Mouse (Mus musculus): ENCODE data around the gene Gnat3.

- TF ChIP-seq CTCF (IDR thresholded peaks at IDR 0.05; ENCODE audit: insufficient read depth, low read length) (no peak; the same call in 1 of the 2 replicates), POLR2A (IDR thresholded peaks at IDR 0.05; ENCODE audit: borderline replicate concordance, extremely low read depth, low read depth, low read length) (no peak)
Measured at GRCm38 (mm10) chr5:18023347-18023746, 61.0 kb downstream of the Gnat3 start.
